Mouse (Mus musculus) embryo, embryonic 11 days (tissue): ENCODE results near the gene Gm10031.
"Not testable (repeated sequence)": the region's sequence is repeated elsewhere in the genome, so short reads cannot be mapped to it uniquely, and the experiment has no call there.

Source experiments
- DNase-seq: peaks from one replicate; pipeline ENCODE4 v3.0.0-alpha.2; 2015

Gm10031 gene

DNA sequence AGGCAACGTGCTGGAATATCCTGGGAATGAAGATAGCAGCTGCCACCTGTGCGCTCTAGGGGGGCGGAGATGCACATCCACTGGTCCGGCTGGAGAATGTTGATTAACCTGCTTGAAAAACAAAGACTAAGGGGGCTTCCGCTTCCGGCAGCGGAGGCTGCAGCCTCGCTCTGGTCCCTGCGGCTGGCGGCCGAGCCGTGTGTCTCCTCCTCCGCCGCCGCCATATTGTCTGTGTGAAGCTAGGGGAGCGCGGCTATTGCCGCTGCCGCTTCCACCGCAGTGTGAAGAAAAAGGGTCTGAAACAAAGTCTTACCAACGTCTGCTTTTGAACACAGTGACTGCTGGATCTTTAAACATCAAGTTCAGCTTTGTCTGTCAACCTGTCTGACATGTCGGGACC is at the start of gene Gm10031:
TSS of gene Gm10031 (plus strand) at position 171 of the 400 bp plus-strand sequence.
- DNase-seq = not testable (repeated sequence)

DNA sequence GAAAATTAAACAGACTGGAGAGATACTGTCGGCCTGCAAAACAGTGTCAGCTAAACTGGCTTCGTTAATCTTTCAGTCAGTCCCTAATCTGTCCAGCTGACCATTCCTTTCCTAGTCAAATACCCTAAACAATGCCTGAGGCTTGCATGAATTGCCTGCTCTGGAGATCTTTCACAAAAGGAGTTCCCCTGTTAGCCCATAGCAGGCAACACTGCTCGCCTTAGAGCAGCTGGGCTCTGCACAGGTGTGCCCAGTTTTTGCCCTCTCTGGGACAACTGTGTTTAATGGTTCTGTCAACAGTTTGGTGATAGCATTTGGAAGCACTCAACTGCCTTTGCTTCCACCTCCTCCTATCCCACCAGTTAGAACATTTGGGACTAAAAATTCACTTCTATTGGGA is 49.0 kb upstream of the Gm10031 start:
- no peak for DNase-seq

DNA sequence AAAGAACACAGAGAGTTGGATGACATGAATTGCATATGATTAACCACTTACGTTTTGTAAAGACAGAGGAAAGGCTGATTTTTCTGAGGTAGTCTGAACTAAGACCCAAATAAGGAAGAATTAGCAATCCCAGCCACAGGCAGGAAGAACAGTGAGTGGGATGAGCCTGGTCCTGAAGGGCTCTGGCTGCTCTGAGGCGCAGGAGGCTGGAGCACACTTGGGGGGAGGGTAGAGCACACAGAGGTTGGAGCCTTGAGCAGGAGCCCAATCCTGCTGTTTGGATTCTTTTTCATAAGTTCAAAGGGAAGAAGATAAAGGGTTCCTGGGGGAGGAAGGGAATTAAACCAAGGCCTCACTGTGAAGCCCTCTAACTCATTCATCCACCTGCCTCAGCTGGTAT is 47.8 kb upstream of the Gm10031 start:
- no peak for DNase-seq

DNA sequence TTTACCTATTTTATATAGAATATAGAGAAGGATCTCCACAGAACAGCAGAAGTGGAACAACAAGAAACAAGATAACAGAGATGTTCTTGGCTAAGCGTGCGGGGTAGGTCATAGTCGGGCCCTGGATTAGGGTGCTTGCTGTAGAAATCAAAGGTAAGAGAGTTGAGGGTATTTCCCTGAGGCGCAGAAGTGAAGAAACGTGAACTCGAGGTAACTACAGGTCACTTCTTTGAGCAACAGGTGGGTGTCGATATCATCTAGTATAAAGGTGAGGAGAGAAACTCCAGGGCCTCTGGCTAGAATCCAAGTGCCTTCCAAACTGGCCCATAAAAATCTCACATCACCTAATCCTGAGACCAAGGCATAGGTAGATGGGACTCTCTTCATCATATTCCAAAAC is 47.3 kb upstream of the Gm10031 start:
- no peak for DNase-seq

DNA sequence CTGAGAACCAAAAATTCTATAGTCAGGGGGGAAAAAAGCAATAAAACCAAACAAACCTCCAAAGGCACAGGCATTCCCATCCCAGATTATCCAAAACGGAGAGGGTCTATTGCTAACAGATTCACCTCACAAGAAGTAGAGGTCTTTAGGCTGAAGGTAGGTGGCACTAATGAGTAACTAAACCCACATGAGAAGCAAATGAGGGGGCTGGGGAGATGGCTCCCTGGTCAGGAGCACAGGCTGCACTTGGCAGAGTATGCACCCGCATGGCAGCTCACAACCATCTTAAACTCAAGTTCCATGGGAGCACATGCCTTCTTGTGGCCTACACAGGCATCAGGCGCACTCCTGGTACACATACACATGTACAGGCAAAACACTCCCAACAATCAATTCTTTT is 42.0 kb upstream of the Gm10031 start:
- no peak for DNase-seq

DNA sequence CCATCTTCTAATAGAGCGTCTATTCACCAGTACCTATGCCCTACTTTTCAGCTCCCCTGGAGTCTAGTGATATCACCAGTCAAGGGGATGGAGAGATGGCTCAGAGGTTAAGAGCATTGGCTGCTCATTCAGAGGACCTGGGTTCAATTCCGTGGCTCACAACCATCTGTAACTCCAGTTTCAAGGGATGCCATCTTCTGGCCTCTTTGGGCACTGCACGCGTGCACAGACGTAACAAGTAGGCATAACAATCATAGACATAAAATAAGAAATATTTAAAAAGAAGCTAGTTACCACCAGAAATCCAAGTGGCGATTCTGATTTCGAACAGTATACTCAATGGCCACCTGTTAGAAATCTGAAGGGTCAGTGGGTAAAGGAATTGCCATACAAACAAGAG is 36.3 kb upstream of the Gm10031 start:
- DNase-seq = no peak

DNA sequence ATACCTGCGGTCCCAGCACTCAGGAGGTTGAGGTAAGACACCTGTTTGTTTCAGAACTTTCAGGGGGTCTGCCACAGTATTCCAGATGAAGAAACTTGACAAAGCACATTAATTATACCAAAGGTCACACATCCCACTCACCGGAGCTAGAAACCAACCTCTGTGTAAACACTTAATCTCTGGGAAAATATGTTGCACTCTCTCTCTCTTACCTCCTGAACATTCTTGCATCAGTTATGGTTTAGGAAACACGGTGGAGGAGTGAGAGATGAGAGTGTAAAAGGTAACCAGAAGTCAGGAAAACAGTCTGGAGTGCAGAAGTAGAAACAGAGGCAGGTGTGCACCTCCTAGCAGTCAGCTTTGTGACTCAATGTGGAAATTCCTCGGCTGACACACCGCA is 35.8 kb upstream of the Gm10031 start:
- no peak for DNase-seq

DNA sequence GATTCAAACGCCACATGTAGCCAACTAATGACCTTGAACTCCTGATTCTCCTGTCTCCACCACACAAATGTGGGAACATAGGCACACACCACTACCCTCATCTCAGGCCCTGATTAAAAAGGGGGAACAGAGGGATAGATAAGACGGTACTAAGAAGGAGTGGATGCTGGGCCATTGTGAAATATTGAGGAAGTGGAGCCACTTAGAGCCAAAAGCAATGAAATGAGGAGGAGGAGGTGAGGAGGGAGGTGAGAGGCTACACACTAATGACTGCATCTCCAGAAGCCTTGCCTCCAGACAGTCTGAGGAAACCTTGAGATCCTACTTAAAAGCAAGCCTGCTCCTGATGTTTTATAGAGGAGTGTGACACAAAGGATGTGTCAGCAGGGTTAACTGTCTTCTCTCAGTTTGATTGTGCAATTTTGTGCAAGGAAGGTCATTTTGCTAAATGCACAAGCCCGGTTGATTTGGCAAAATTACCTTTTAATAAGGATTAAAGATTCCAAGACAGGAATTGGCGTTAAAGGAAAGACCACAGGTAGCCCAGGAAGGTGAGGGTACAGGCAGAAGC is 32.5 kb upstream of the Gm10031 start:
- DNase-seq = no peak

DNA sequence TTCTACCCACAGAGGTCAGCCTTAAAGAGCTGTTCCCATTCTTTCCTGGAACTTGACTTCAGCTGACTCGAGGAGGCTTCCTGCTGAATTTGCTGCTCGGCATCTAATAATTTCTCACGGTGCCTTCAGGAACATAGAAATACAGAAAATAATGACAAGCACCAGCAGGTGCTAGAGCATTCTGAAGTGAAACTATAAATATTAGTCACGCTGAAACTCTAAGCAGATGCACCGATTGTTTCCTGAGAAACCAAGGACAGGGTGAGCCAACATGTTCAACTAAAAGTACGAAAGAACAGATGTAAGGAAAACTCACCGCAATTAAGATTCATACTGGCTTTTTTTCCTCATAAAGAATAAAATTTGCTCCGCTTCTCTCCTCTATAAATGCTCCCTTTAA is 28.8 kb upstream of the Gm10031 start:
- DNase-seq = no peak

DNA sequence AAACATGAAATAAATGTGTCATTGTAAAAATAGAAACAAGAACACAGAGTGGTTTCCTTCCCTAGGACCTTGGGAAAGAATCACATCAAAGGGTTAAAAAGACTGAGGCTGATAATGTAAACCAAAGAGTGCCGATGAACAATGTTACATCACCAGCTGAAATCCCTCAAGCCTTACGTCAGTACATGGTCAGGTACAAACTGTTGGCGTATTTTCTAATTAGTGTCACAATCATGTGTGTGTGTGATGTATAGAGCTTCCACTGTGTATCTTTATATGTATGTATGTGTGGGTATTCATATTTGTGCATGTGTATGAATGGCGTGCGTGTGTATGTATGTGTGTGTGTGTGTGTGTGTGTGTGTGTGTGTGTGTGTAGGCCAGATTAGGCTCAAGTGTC is 26.9 kb upstream of the Gm10031 start:
- DNase-seq = no peak

DNA sequence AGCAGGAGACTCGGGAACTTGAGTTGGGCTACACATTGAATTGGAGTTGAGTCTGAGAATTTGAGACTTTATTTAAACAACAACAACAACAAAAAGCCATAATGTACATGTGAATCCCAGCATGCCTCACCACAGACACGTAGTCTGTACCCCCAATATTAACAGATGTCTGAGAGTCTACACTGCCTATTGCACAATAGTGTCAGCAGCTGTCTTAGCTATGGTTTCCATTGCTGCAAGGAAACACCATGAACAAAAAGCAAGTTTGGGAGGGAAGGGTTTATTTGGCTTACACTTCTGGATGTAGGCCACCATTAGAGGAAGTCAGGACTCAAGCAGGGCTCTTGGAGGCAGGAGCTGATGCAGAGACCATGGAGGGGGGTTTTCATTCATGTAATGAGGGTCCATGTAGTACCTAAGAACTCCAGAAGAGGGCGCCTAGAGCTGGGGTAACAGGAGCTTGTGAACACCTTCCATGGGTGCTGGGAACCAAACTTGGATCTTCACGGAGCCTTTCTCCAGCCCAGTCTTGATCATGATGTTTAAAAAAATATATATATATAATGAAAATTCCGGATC is 18.8 kb upstream of the Gm10031 start:
- DNase-seq = no peak

DNA sequence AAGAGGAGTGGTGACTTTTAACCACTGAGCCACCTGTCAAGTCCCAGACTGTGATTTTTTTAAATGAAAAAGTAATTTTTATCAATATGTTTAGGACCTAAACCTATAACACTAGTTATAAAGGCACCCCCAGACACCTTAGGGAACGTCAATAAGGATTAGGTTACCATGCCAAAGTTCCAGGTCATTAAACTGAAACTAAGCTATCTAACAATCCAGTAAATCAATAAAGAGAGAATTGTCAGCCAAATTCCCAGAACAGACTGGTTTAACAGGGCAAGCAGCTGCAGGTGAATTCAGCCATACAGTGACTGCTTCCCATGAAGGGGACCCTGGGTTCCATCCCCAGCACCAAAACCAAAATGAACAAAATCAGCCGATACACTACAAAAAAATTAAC is 17.9 kb upstream of the Gm10031 start:
- no peak for DNase-seq

DNA sequence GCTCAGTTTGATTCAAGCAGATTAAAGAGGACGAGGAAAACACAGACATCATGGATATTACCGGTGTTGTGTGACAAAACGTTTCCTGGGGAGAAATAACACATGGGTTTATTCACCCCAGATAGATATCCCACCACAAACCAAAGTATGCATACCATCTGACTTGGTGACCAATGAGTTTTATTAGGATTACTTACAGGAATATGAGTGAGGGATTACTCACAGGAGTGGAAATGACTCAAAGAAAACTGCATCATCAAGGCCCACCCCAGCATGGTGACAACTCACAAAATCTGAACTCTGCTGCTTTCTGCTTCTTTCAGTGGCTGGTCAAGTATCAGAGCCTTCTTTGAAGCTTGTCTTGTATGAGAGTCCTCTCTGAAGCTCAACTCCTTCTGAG is 16.1 kb upstream of the Gm10031 start:
- DNase-seq = no peak

DNA sequence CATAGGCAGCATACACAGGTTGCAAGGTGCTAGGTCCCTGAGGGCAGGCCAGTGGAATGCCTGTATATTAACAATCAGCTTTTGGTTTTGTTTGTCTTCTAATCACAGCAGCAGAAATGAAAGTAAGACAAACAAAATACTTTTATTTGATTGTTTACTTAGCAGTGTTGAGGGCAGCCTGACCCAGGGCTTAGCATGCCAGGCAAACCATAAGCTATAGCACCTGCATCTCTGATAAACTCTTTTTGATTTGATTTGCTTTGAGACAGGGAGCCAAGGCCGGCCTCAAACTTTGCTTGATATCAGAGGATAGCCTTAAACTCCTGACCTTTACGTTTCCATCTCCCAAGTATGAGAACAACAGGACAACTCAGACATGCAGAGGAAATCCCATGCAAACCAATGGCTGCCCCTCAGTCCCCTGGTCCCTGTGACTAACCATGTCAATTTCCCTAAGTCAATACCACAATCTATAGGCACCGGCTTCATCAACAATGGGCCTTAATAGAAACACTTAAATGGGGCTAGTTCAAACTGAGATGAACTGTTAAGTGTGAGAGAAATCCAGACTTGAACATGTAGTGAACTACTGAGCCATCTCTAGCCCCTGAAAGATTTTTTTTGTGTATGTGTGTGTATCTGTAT is 3.6 kb upstream of the Gm10031 start:
- DNase-seq = no peak

DNA sequence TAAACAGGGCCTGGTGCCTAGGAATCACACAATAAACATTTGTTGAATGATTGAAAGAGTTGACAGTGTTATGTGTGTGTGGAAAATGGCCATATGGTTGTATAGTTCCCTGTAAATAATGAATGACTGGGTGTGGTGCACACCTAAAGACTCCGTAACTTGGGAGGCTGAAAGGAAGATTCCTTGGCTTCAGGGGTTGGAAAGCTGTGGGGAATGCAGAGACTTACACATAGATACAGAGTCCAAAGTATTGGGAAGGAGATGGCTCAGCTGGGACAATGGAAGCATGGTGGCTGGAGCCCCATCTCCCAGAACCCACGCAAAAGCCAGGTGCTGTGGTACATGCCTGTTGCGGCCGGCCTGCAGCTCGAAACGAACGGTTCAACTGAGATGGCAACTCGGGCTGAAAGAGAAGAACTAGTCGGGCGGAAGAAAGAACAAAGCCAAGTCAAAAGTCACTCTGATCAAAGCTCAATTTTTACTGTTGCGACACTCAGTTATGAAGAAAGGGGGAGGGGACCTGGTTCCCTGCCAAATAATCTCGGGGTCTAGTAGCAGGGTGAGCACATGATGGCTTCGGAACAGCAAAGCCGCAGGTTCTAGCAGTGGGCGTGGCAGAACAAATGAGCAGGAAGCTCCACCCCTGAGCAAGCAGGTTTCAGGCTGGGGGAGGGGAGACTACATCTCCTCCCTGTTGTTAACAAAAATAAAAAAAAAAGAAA is 1.9 kb upstream of the Gm10031 start:
- DNase-seq = no peak

DNA sequence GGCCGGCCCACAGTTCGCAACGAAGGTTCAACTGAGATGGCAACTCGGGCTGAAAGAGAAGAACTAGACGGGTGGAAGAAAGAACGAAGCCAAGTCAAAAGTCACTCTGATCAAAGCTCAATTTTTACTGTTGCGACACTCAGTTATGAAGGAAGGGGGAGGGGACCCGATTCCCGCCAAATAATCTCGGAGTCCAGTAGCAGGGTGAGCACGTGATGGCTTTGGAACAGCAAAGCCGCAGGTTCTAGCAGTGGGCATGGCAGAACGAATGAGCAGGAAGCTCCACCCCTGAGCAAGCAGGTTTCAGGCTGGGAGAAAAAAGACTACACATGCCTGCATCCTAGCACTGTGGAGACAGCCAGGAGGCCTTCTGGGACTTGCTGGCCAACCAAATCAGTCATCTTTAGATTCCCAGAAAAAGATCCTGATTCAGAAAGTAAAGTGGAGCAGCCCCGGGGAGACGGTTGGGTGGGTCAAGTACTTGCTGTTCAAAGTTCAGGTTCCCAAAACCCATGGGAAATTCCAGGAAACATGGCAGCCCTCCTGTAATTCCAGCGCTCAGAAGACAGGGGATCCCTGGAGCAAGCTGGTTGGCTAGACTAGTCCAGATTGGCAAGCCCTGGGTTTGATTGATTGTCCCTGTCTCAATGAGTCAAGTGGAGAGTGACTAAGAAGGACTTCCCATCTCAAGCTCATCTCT is 8.8 kb downstream of the Gm10031 start:
- not testable (repeated sequence) for DNase-seq

DNA sequence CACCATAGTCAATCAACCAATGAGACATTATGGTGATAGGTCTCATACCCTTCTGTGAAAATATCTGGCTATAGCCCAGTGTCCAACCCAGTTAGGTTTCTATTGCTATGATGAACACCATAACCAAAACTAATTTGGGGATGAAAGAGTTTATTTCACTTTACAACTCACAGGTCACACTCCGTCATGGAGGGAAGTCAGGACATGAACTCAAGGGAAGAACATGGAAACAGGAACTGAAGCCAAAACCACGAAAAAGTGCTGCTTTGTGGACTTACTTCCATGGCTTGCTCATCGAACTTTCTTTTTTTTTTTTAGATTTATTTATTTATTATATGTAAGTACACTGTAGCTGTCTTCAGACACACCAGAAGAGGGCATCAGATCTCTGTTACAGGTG is 9.7 kb downstream of the Gm10031 start:
- no peak for DNase-seq

DNA sequence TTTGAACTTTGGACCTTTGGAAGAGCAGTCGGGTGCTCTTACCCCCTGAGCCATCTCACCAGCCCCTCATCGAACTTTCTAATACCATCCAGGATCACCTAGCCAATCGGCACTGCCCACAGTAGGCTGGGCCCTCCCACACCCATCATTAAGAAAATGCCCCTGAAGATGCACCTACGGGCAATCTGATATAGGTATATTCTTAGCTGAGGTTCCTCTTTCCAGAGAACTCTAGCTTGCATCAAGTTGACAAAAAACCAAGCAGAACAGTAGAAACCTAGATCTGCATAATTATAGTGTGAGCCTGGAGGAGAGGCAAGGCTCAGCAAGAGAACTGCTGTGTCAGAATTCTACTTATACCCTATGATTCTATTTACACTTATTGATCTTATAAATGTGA is 10.1 kb downstream of the Gm10031 start:
- DNase-seq = no peak

DNA sequence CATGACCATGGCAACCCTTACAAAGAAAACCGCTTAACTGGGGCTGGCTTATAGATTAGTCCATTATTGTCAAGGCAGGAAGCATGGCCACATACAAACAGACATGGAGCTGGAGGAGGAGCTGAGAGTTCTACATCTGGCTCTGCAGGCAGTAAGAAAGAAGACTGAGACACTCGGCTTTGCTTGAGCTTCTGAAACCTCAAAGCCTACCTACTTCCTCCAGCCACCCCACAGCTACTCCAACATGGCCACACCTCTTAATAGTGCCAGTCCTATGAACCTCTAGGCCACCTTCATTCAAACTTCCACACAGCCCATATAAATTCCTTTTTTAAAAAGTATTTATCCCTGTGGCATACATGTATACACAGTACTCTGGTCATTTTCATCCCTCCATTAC is 13.2 kb downstream of the Gm10031 start:
- DNase-seq = no peak

DNA sequence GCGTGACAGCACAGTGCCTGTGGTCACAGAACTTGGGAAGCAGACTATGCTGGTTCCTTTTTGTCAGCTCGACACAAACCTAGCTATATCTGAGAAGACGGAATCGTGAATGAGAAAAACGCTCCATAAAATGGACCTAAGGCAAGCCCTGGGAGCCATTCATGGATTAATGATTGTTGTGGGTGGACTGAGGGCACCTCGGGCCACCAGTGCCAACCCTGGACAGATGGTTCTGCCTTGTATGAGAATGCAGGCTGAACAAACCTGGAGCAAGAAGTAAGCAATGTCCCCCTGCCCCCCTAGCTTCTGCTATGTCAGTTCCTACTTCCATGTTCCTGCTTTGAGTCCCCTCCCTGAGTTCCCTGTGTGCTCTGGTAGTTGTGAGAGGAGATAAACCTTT is 13.9 kb downstream of the Gm10031 start:
- no peak for DNase-seq

DNA sequence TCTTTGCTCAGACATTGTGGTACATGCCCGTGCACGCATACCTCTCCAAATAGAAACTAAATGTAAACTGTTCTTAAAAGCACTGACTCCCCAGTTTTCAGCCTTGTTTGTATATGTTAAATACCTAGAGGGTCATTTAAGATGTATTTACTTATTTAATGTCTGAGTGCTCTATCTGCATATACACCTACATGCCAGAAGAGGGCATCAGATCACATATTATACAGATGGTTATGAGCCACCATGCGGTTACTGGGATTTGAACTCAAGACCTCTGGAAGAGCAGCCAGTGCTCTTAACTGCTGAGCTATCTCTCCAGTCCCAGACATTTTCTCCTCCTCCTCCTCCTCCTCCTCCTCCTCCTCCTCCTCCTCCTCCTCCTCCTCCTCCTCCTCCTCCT is 14.6 kb downstream of the Gm10031 start:
- peak; percentile 22 for DNase-seq

DNA sequence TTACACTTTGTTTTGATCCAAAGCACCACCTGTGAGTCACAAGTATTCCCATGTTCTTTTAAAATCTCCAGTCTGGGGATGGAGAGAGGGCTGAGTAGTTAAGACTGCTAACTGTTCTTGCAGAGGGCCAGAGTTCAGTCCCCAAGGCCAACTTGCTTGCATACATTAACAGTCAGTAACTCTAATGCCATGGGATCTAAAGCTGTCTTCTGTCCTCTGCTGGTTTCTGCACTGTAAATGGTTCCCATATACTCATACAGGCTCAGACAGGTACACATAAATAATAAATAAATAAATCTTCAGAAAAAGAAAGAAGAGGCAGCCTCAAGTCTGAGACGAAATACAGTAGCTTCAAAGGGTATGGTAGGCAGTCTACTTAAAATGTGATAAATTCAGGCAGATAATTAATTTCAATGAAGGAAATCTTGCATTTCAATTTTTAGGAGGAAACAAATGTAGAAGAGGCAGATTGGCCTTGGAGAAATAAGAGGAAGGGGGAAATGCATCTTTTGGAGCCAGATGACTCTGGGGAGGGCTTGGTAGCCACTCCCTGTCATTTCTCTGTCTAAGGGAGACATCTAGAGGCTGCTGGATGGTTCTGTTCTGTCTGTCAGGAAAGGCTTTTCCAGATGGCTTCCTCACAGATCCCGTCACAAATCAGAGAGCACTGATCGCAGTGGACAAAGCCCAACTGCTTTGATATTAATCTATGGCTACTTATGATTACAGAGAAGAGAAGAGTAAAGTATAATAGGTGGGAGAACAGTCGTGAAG is 16.2 kb downstream of the Gm10031 start:
- DNase-seq = peak; percentile 45

DNA sequence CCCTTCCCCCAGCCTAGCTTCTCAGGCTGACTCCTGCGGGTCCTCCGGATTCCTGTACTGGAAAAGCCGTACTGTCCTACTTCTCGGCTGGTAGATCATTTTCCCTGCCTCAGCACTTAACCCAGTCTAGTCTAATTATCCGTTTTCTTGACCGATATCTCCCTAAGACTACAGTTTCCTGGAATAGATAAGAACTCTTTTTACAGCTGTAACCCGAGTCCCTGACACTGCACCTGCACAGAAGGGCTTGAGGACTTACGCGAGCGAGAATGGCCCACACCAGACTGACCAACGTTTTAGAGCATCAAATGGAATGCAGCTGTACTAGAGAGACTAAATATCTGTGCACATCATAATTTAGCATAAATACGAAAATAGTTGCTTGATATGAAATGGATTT is 20.2 kb downstream of the Gm10031 start:
- peak; percentile 15 for DNase-seq
